Mouse (Mus musculus) small intestine, adult 2 months (tissue): ENCODE results near the gene Ccdc175. TPM values are rescaled to one million over a fixed set of nuclear protein-coding genes. Genes with fewer than 3 reads are reported as not detected.

Experiments used
- H3K27ac ChIP-seq: fragments of 200-500 bp; 2 replicates; pipeline ENCODE4 v1.5.1; 2012; ENCODE audit warnings: low read depth, low read length, control low read depth, inconsistent platforms; ENCODE audit not compliant: insufficient read depth
- H3K27me3 ChIP-seq: fragments of 200-500 bp; 2 replicates; pipeline ENCODE4 v1.6.1; 2012; ENCODE audit warnings: mild to moderate bottlenecking, moderate library complexity, low read length, inconsistent platforms; ENCODE audit not compliant: control insufficient read depth, insufficient read depth
- H3K36me3 ChIP-seq: fragments of 200-500 bp; 2 replicates; pipeline ENCODE4 v1.6.1; 2012; ENCODE audit warnings: mild to moderate bottlenecking, low read length, control low read depth, inconsistent platforms; ENCODE audit not compliant: control insufficient read depth, insufficient read depth
- H3K4me1 ChIP-seq: fragments of 200-500 bp; 2 replicates; pipeline ENCODE4 v1.6.1; 2012; ENCODE audit warnings: low read length, inconsistent platforms, mixed read lengths; ENCODE audit not compliant: control insufficient read depth, insufficient read depth, insufficient read length
- H3K4me3 ChIP-seq: fragments of 200-500 bp; 2 replicates; pipeline ENCODE4 v1.5.1; 2012; ENCODE audit warnings: low read depth, mild to moderate bottlenecking, control low read depth, inconsistent platforms, low read length, moderate library complexity
- CTCF ChIP-seq: fragments of 200-500 bp; IDR thresholded peaks from 2 replicates; pipeline ENCODE4 v1.5.1; 2012; ENCODE audit warnings: low read depth, mild to moderate bottlenecking, control low read depth, inconsistent platforms, low read length, moderate library complexity, mixed read lengths; ENCODE audit not compliant: insufficient replicate concordance, insufficient read length; ENCODE audit errors: extremely low read depth
- POLR2A ChIP-seq: fragments of 200-500 bp; IDR thresholded peaks from 2 replicates; pipeline ENCODE4 v1.6.1; 2012; ENCODE audit warnings: low read depth, mild to moderate bottlenecking, control low read depth, inconsistent platforms, low read length, moderate library complexity
- WGBS: fragments of 180-500 bp; shearing (Covaris S2); methylation state at CpG from one replicate; pipeline ENCODE4 v1.1.7; 2018; 5-methylcytosine and 5-hydroxymethylcytosine counted together
- polyA plus RNA-seq: library from polyadenylated mRNA; depleted of rRNA; stranded (reverse); fragments of >200 nt; gene quantifications from 2 replicates; pipeline ENCODE4 v1.2.3, GENCODE M21; 2012

Gene Ccdc175
- polyA plus RNA-seq, 1 experiment, result not detected

DNA sequence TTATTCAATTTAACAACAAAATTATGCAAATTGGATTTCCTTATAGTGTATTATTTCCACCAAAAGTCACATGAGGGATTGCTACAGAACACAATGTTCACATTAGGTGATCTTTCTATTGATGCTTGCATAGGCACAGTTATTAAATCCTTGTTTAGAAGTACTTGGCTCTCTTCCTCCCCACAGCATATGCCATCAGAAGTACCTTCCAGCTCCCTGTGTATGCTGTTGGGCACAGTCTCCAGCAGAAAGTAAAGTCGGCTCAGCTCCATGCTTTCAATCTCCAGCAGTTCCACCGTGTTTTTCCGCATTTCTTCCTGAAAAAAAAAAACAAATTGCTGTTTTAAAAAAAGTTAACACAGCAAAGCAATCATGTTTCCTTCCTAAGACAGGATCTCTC lies 6.5 kb downstream of the Ccdc175 start:
- Histone ChIP-seq H3K4me1 (no peaks in the 10 kb centered on the region), H3K27ac (no peak overlapping the region), H3K4me3 (no peak overlapping the region), H3K36me3 (no peaks in the 10 kb centered on the region), H3K27me3 (no peaks in the 10 kb centered on the region; the same call in 1 of the 2 replicates)
- TF ChIP-seq CTCF (no peak), POLR2A (no peak)
- 83% methylated on average over 3 of the region's 3 CpGs for WGBS

DNA sequence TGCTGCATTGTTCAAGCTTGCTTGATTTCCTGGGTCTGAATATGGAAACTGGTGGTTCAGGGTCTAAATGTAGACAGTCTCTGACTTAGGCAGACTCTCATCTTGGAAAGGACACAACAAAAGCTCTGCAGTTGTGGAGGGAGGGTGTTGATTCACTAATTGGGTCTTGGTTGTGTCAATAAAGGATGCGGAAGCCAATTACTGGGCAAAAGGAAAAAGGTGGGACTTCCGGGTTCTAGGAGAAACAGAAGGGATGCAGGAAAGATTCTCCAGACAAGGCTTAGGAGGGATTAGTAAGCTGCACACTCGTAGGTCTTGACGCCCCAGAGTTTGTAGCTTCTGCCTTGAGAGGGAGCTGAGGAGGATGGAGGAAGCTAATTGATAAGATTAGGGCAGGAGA lies 26.4 kb downstream of the Ccdc175 start:
- Histone ChIP-seq H3K36me3 (no peaks in the 10 kb centered on the region), H3K4me3 (no peak overlapping the region), H3K4me1 (no peaks in the 10 kb centered on the region), H3K27ac (no peak overlapping the region), H3K27me3 (no peaks in the 10 kb centered on the region)
- 62% methylated on average over 4 of the region's 4 CpGs for WGBS
- TF ChIP-seq POLR2A (no peak), CTCF (no peak)

DNA sequence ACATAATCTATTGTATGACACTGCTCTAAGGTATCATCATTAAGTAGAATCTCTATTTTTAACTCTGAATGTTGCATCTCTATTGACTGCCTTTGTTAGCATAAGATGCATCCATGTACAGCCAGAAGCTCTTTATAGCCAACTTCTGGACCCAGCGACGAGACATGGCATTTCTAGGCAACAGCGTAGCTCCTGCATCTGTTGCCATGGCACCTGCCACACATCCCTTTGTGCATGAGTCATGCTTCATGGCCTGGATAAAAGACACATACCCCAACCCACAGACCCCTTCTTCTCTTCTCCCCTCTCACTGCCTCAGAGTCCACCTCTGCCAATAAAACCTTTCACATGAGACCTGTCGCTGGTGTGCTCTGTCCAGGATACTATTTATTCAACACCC lies 34.0 kb downstream of the Ccdc175 start:
- no peaks in the 10 kb centered on the region for H3K36me3 ChIP-seq
- H3K27ac ChIP-seq, result no peak overlapping the region
- TF ChIP-seq CTCF (no peak), POLR2A (no peak)
- no peaks in the 10 kb centered on the region for H3K4me1 ChIP-seq
- WGBS, result 83% methylated on average over 4 of the region's 4 CpGs
- no peaks in the 10 kb centered on the region for H3K27me3 ChIP-seq
- no peak overlapping the region for H3K4me3 ChIP-seq

DNA sequence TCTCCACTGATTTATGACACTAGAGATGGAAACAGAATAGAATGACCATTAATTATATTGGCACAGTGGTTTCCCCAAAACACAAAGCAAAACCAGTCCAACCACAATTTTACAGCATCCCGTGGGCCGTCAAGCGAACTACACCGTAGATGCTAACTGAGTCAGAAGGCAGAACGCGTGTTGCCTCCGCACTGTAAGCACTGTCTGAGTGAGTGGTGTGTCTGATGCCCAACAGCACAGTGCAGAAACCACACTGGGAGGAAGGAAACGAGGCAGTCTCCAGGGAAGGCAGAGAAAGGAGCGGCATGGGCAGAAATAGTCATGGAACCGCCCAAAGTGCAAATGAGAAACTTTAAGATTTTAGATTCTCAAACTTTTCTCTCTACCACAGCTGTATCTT lies 55.6 kb downstream of the Ccdc175 start:
- Histone ChIP-seq H3K27me3 (no peaks in the 10 kb centered on the region), H3K4me3 (no peak overlapping the region), H3K4me1 (no peaks in the 10 kb centered on the region), H3K27ac (no peak overlapping the region), H3K36me3 (no peaks in the 10 kb centered on the region)
- WGBS, result 81% methylated on average over 10 of the region's 10 CpGs
- no peak for TF ChIP-seq CTCF
- no peak for TF ChIP-seq POLR2A

DNA sequence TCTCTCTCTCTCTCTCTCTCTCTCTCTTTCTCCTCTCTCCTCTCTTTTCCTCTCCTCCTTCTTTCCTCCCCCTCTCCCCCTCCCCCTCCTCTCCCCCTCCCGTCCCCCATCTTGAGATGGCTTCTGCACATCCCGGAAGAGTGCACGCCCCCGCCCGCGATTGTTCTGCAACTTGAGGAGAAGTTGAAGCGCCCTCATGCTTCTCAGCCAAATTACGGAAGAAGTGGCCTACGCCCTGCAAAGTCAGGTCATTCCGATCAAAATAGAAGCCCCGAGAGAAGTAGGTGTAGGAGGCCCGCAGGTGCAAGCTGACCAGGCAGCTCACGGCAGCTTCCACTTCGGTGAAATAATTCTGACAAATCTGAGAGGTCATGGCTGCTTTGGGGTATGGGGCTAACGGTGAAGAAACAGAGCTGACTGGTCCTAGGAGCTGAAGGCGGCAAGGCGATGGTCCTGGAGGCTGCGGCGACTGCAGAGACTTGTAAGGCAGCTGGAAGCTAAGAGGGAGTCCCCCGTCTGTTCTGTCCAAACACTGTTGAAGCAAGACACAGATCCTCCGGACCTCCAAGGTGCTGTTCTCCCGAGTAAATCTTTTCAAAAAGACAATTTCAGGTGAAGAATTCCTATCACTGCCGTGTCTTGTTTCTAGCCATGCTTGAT lies 69.0 kb downstream of the Ccdc175 start:
- H3K27me3 ChIP-seq, result no peaks in the 10 kb centered on the region
- peaks cover 1% of the 10 kb centered on the region; the same call in 1 of the 2 replicates for H3K4me1 ChIP-seq
- no peak overlapping the region for H3K27ac ChIP-seq
- H3K36me3 ChIP-seq, result no peaks in the 10 kb centered on the region
- WGBS, result 71% methylated on average over 23 of the region's 23 CpGs
- no peak overlapping the region for H3K4me3 ChIP-seq
- TF ChIP-seq CTCF (no peak), POLR2A (no peak)

DNA sequence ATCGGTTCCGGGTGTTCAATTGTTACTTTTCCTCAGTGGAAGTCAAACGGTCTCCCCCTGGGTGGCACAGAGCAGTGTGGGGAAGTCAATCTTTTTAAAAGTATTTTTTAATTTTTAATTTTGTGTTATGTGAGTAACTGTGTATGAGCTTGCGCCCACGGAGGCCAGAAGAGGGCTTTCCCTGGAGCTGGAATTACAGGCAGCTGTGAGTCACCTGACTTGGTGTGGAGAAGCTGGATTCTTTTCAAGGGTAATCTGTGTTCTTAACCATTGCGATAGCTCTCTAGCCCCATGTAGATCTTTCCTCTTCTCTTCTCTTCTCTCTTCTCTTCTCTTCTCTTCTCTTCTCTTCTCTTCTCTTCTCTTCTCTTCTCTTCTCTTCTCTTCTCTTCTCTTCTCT lies 69.7 kb downstream of the Ccdc175 start:
- no peak overlapping the region for H3K27ac ChIP-seq
- no peaks in the 10 kb centered on the region for H3K27me3 ChIP-seq
- no peaks in the 10 kb centered on the region for H3K36me3 ChIP-seq
- H3K4me1 ChIP-seq, result peaks cover 1% of the 10 kb centered on the region; the same call in 1 of the 2 replicates
- WGBS, result 76% methylated on average over 6 of the region's 6 CpGs
- TF ChIP-seq CTCF (no peak), POLR2A (no peak)
- H3K4me3 ChIP-seq, result no peak overlapping the region

DNA sequence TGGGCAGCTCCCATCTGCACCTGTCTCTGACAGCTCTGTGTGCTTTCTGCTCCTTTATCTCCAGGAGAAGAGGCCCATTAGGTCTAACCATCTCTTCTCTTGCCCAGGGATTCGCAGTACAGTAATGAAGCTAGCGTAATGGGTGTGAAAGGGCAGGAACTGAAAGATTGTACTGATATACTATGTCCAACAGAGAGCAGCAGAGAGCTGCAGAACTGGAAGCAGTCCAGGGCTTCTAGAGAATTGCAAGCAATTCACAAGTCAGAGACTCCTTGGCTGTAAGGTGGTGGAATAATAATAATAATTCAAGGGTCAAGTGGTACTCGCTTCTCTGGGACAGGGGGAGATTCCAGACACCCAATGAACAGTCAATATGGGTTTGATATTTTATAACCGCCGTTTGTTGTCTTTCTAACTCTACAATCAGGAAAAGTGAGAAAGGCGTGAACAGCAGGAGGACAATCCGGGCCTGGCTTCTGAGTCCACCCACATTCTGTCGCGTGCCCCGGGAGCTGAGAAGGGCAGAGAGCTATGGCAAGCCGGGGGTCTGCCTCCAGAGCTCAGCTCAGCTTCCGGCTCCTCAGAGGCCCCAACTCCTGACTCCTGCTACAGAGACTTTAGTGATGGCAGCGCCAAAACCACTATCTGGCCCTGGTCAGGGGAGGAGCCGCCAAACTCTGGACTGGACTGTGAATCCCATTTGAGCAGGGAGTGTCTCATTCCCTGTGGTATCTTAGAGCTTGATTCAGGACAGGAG lies 80.1 kb downstream of the Ccdc175 start:
- WGBS, result 25% methylated on average over 14 of the region's 14 CpGs
- no peak for TF ChIP-seq POLR2A
- no peak for TF ChIP-seq CTCF

More for the DNA sequence above, 80.1 kb downstream of the Ccdc175 start:
- Histone ChIP-seq H3K4me3 (no peak overlapping the region), H3K27ac (no peak overlapping the region), H3K4me1 (no peaks in the 10 kb centered on the region; the same call in 1 of the 2 replicates), H3K36me3 (peaks cover 8% of the 10 kb centered on the region), H3K27me3 (no peaks in the 10 kb centered on the region)
